Mouse (Mus musculus) heart, embryonic 16.5 days (tissue): ENCODE measurements around the gene Ulk4. TPM values are rescaled to one million over a fixed set of nuclear protein-coding genes. Genes with fewer than 3 reads are reported as not detected.

Experiments
- ATAC-seq: fragments of 200-750 bp; cut with Nextera tagmentation; replicated peaks from 2 replicates; pipeline ENCODE4 v1.8.0; 2017; ENCODE audit warnings: moderate number of reproducible peaks; ENCODE audit not compliant: insufficient read depth, low FRiP score; ENCODE audit errors: extremely low read depth
- H3K27ac ChIP-seq: fragments of 300-500 bp; sonication (generic); 2 replicates; pipeline ENCODE4 v1.5.1; 2014; ENCODE audit warnings: mild to moderate bottlenecking, low read length, control low read depth, moderate library complexity
- H3K27me3 ChIP-seq: fragments of 300-500 bp; sonication (generic); 2 replicates; pipeline ENCODE4 v1.6.1; 2014; ENCODE audit warnings: low read length, mixed read lengths; ENCODE audit not compliant: control insufficient read depth, insufficient read depth
- H3K36me3 ChIP-seq: fragments of 300-500 bp; sonication (generic); 2 replicates; pipeline ENCODE4 v1.6.1; 2014; ENCODE audit not compliant: control insufficient read depth, insufficient read depth
- H3K4me1 ChIP-seq: fragments of 300-500 bp; sonication (generic); 2 replicates; pipeline ENCODE4 v1.6.1; 2014; ENCODE audit warnings: low read length, mixed read lengths; ENCODE audit not compliant: control insufficient read depth, insufficient read depth
- H3K4me2 ChIP-seq: fragments of 300-500 bp; sonication (generic); 2 replicates; pipeline ENCODE4 v1.6.1; 2014; ENCODE audit warnings: low read depth, mild to moderate bottlenecking, control low read depth, low read length
- H3K4me3 ChIP-seq: fragments of 300-500 bp; sonication (generic); 2 replicates; pipeline ENCODE4 v1.5.1; 2014; ENCODE audit warnings: mild to moderate bottlenecking, control low read depth, low read length
- H3K9ac ChIP-seq: fragments of 300-500 bp; sonication (generic); 2 replicates; pipeline ENCODE4 v1.6.1; 2014; ENCODE audit warnings: low read length, control low read depth
- H3K9me3 ChIP-seq: fragments of 300-500 bp; sonication (generic); replicated peaks from 2 replicates; pipeline ENCODE4 v1.6.1; 2016; ENCODE audit warnings: low read length; ENCODE audit not compliant: control insufficient read depth
- WGBS: fragments of 180-500 bp; shearing (Covaris S2); extraction: QIAGEN DNeasy Blood & Tissue Kit; methylation state at CpG from one replicate; pipeline ENCODE4 v1.1.7; 2014; 5-methylcytosine and 5-hydroxymethylcytosine counted together
- polyA plus RNA-seq: library from polyadenylated mRNA; unstranded; fragments of >200 nt; fragmentation: Nextera tagmentation; extraction: Ambion mirVana; gene quantifications from 2 replicates; pipeline ENCODE4 v1.2.1, GENCODE M21; 2015

Ulk4 gene
- polyA plus RNA-seq, 1 experiment from 2014 or later: 105 TPM

DNA sequence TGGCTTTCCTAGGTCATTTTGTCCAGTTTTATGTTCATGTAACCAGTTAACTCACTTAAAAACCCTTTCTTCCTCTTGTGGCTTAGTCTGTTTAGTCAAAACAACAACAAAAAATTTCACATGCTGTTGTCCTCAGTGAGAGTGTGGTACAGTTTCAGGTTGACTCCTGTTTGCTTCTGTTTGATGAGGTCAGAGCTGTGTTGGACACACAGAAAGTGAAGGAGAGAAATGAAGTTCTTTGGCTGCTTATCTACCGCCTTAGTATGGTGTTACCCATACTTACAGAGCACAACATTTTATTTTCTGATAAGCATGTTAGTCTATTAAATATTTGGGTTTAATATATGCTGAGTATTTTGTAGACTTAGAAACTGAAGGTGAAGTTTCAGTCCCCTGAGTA, 333.2 kb downstream of the Ulk4 start:
- Histone ChIP-seq H3K27me3 (no peaks in the 10 kb centered on the region), H3K27ac (no peak overlapping the region), H3K4me2 (no peak overlapping the region), H3K9ac (no peak overlapping the region), H3K9me3 (no peaks in the 10 kb centered on the region), H3K36me3 (no peaks in the 10 kb centered on the region), H3K4me3 (no peak overlapping the region), H3K4me1 (peaks cover 46% of the 10 kb centered on the region)
- ATAC-seq: no peak
- 43% methylated on average over 1 of the region's 1 CpGs for WGBS

GRCm38 (mm10) chr9:120940858-120941257, 336.1 kb downstream of the Ulk4 start:
- H3K4me3 ChIP-seq: no peak overlapping the region
- no peaks in the 10 kb centered on the region for H3K9me3 ChIP-seq
- no peak overlapping the region for H3K9ac ChIP-seq
- no peak overlapping the region for H3K27ac ChIP-seq
- 85% methylated on average over 3 of the region's 3 CpGs for whole genome bisulfite sequencing
- no peaks in the 10 kb centered on the region for H3K36me3 ChIP-seq
- H3K4me1 ChIP-seq: peaks cover 55% of the 10 kb centered on the region
- no peaks in the 10 kb centered on the region for H3K27me3 ChIP-seq
- H3K4me2 ChIP-seq: no peak overlapping the region
- ATAC-seq: no peak

- Histone ChIP-seq H3K4me3 (peak overlapping the region; percentile 96), H3K27me3 (no peaks in the 10 kb centered on the region), H3K4me2 (peak overlapping the region; percentile 75), H3K27ac (peak overlapping the region; percentile 44), H3K9me3 (no peaks in the 10 kb centered on the region), H3K9ac (peak overlapping the region; percentile 86), H3K4me1 (peaks cover 45% of the 10 kb centered on the region), H3K36me3 (no peaks in the 10 kb centered on the region)
- no peak for ATAC-seq
- WGBS: 17% methylated on average over 8 of the region's 8 CpGs
Measured at GRCm38 (mm10) chr9:120936351-120936750, 340.6 kb downstream of the Ulk4 start.

GRCm38 (mm10) chr9:120935634-120935922, 341.4 kb downstream of the Ulk4 start:
- H3K9ac ChIP-seq: peak overlapping the region; percentile 86
- peak overlapping the region; percentile 92 for H3K27ac ChIP-seq
- 9% methylated on average over 4 of the region's 4 CpGs for WGBS
- peaks cover 38% of the 10 kb centered on the region for H3K4me1 ChIP-seq
- ATAC-seq: no peak
- H3K27me3 ChIP-seq: no peaks in the 10 kb centered on the region
- H3K4me2 ChIP-seq: peak overlapping the region; percentile 75
- no peaks in the 10 kb centered on the region for H3K36me3 ChIP-seq
- no peaks in the 10 kb centered on the region for H3K9me3 ChIP-seq
- H3K4me3 ChIP-seq: peak overlapping the region; percentile 96

DNA sequence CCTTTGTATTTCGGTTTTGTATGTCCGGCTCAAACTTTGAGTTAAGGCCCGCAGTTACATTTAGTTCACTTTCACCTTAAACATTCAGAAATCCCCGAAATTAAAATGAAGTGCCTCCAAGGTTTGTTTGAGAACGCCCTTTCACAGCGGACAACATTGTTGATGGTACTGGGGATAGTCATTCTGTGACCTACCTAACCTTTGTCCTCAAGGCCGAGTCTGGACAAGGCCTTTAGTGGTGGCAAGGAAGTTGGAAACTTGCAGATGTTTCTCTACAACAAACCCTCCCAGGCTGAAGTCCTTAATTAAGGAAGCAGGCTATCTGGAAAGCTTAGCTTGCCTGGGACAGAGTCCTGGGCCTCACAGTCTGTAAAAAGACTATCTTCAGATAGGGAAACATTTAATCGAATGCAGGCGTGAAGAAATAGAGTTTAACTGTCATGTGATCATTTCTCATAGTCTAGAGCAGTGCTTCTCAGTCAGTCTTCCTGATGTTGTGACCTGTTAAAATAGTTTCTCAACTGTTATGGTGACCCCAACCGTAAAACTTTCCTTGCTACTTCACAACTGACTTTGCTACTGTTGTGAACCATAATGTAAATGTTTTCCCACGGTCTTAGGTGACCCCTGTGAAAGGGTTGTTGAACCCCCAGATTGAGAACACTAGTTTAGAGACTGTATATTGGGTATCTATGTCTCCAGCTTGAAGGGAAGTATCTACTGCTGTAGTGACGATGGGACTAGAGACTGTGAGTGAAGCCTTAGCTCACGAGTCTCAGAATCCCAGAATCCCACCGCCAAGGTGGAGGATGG, 342.0 kb downstream of the Ulk4 start:
- Histone ChIP-seq H3K4me2 (peak overlapping the region; percentile 75), H3K27ac (peak overlapping the region; percentile 92), H3K9ac (peak overlapping the region; percentile 86), H3K36me3 (no peaks in the 10 kb centered on the region), H3K4me1 (peaks cover 36% of the 10 kb centered on the region), H3K4me3 (peak overlapping the region; percentile 96), H3K27me3 (no peaks in the 10 kb centered on the region), H3K9me3 (no peaks in the 10 kb centered on the region)
- no peak for ATAC-seq
- WGBS: 5% methylated on average over 14 of the region's 14 CpGs

GRCm38 (mm10) chr9:120933886-120934758, 342.9 kb downstream of the Ulk4 start:
- H3K9ac ChIP-seq: peak overlapping the region; percentile 86
- H3K27me3 ChIP-seq: no peaks in the 10 kb centered on the region
- under 1% methylated on average over 55 of the region's 57 CpGs for WGBS
- peak overlapping the region; percentile 92 for H3K27ac ChIP-seq
- ATAC-seq: 0 out of 2 replicates have a peak, but pooled peaks have one; percentile 7
- peaks cover 36% of the 10 kb centered on the region for H3K4me1 ChIP-seq
- H3K4me2 ChIP-seq: peak overlapping the region; percentile 75
- no peaks in the 10 kb centered on the region for H3K9me3 ChIP-seq
- H3K4me3 ChIP-seq: peak overlapping the region; percentile 96
- H3K36me3 ChIP-seq: no peaks in the 10 kb centered on the region

GRCm38 (mm10) chr9:120933587-120933885, 343.5 kb downstream of the Ulk4 start:
- Histone ChIP-seq H3K9ac (peak overlapping the region; percentile 86), H3K4me3 (peak overlapping the region; percentile 96), H3K27me3 (no peaks in the 10 kb centered on the region), H3K9me3 (no peaks in the 10 kb centered on the region), H3K4me1 (peaks cover 34% of the 10 kb centered on the region), H3K36me3 (no peaks in the 10 kb centered on the region), H3K4me2 (peak overlapping the region; percentile 75), H3K27ac (peak overlapping the region; percentile 92)
- ATAC-seq: peak; percentile 72
- WGBS: under 1% methylated on average over 32 of the region's 58 CpGs

GRCm38 (mm10) chr9:120932797-120933586, 344.0 kb downstream of the Ulk4 start:
- H3K4me1 ChIP-seq: peaks cover 29% of the 10 kb centered on the region
- peak; percentile 89 for ATAC-seq
- no peaks in the 10 kb centered on the region for H3K9me3 ChIP-seq
- peak overlapping the region; percentile 96 for H3K4me3 ChIP-seq
- no peaks in the 10 kb centered on the region for H3K36me3 ChIP-seq
- peak overlapping the region; percentile 54 for H3K4me2 ChIP-seq
- H3K27ac ChIP-seq: peak overlapping the region; percentile 92
- H3K9ac ChIP-seq: peak overlapping the region; percentile 86
- no peaks in the 10 kb centered on the region for H3K27me3 ChIP-seq
- 5% methylated on average over 73 of the region's 78 CpGs for WGBS
